Mouse (Mus musculus): ENCODE data around the gene Arhgap8.
"Not testable (repeated sequence)": the region's sequence is repeated elsewhere in the genome, so short reads cannot be mapped to it uniquely, and the experiment has no call there.

The Arhgap8 gene

DNA sequence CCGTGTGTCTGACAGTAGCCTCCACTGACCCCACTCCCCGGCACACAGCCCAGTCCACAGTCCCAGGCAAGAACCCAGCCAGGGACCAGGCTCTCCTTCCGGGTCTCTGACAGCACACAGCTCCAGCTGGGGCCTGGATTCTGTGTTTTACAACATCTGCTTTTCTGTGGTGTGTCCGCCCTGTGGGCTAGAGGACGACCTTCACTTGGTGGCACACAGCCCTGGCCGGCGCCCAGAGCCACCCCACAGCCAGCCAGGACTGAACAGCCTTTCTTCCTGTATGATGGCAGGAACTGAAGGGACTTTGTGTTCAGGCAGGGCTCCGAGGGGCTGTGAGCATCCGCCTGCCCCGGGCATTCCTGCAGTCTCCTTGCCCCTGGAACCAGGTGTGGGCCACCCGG is 22.2 kb upstream of the Arhgap8 start:
- peak; percentile 60 to 87 for DNase-seq (ENCODE audit: inconsistent age in 2 of 2, low spot score in 1 of 2)

DNA sequence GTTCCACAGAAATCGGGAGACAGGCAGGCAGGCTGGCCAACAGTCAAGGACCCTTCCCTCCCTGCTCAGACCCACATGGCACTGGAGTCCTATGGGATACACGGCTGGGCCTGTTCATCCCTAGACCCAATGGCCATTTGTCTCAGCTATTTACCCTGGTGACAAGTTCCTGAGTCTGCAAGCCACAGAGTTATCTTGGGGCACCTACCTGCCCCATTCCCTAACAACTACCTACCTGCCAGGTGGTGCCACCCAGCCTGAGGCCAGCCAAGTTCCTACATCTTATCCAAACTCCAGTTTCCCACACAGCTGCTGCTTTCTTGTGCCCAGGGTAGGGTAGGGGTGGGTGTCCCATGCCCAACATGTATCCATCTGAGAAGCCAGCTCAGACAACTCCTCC is 21.7 kb upstream of the Arhgap8 start:
- no peak for DNase-seq (ENCODE audit: inconsistent age in 2 of 2, low spot score in 1 of 2)

DNA sequence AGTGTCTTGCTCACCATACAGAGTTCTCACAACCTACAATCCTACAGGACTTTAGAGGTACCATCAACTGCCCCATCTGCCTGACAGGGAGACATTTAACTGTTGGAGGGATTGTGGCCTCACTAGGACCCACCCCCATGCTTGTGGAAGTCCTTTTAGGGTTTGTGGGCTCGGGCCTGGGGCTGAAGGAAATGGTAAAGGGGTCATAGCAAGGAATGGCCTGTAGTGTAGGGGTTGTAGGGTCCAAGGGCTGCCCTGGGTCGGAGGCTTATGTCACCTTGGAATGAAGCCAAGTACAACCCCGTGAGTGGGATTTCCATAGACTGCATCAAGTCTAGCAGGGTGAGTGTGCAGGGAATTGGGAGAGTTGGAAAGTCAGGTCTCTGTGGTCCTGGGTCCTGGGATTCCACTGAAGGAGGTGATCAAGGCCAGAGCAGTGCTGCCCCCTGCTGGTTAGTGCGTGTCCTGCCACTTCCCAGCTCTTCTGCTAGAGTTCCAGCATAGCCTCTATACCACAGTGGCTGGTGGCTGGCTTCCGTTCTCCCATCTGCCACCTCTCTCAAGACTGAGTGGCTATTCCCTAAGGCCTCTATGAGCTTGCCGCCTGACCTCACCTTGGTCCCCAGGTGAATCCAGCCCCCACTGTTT is 19.6 kb upstream of the Arhgap8 start:
- DNase-seq (ENCODE audit: inconsistent age in 2 of 2, low spot score in 1 of 2), result peak; percentile 56 to 79

DNA sequence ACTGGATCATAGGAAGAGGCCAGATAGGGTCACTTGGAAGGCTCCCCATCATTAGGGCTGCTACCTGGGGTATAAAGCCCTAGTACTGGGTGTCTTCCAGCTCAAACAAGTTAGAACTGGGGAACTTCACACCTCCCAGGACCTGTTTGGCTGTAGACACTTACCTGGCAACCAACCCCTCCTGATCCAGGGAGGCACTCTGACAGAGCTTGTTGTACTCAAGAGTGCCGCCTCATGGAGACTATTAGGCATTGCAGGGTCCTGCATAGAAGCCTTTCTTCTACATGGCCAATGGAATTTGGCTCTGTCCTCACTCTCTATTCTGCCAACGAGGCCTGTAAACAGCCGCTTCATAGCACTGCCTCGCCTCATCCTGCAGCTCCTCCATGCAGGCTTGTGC is 17.9 kb upstream of the Arhgap8 start:
- DNase-seq (ENCODE audit: inconsistent age in 2 of 2, low spot score in 1 of 2), result peak in 1 of 2 experiments; percentile 75

DNA sequence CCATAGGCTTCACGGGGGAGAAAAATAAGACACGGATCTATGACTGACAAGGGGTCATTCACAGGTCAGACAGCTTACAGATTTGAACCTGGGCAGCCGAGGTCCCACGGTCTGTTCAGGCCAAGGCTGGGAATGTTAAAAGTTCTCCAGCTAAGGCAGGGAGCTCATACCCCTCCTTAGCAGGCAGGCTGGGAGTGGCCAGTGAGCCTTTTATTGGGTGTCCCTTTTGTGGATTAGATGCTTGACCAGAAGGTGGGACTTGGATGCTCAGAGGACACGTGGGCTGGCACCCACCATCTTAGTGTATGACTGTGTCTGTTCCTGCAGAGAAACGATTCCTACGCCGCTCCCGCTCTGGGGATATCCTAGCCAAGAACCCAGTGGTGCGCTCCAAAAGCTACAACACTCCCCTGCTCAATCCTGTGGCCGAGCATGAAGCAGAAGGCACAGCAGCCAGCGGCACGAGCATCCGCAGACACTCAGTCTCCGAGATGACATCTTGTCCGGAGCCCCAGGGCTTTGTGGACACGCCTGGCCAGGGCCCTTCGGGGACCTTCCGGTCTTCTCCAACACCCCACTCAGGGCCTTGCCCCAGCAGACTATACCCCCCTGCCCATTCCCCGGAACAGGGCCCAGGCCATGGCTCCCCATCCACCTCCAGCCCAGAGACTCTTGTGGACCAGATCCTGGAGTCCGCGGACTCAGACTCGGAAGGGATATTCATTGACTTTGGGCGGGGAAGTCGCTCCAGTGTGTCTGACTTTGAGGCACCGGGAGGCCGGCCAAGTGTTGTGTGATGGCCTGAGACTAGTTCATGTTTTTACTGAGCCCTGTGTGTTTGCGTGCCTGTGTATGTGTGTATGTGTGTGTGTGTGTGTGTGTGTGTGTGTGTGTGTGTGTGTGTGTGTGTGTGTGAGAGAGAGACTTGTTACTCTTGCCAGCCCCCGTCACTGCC is 17.2 kb upstream of the Arhgap8 start:
- DNase-seq (ENCODE audit: inconsistent age in 2 of 2, low spot score in 1 of 2), result peak in 1 of 2 experiments; percentile 35

DNA sequence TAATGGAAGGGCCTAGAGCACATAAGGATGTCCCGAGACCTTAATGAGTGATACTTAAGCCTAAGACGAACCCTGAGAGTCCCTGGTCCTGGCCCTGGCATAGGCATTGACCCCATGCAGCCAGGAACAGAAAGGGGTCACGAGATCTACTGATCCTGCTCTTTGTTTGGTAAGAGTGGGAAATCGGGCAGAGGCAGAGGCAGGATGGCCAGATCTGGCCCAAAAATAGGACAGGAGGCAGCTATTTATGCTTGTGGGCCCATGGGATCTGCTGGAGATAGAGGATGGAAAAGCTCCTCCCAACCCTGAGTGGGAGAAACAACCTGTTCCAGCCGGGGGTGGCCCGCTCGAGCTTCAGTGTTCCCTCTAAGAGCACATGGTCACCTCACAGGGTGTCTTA is 15.9 kb upstream of the Arhgap8 start:
- DNase-seq (ENCODE audit: inconsistent age in 2 of 2, low spot score in 1 of 2), result no peak

DNA sequence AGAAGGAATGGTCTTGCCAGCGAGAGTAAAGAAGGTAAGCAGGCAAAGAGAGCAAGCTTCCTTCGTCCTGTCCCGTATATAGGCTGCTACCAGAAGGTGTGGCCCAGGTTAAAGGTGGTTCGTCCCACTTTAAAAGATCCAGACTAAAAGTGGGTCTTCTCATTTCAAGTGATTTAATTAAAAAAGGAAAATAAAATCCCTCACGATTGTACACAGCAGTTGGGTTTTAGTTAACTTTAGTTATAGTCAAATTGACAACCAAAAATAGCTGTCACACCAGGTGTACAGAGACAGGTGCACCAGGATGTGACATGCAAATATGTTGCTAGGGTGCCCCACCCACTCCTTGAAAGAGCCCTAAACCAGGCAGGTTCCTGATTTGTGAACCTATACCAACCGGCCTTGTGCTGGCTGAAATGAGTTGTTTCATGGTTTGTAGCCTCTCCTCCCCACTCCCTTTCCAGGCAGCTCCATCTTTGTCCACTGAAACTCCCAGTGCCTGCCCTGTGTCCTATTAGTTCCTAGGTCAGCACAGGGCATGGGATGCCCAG is 14.4 kb upstream of the Arhgap8 start:
- no peak for DNase-seq (ENCODE audit: inconsistent age in 2 of 2, low spot score in 1 of 2)

DNA sequence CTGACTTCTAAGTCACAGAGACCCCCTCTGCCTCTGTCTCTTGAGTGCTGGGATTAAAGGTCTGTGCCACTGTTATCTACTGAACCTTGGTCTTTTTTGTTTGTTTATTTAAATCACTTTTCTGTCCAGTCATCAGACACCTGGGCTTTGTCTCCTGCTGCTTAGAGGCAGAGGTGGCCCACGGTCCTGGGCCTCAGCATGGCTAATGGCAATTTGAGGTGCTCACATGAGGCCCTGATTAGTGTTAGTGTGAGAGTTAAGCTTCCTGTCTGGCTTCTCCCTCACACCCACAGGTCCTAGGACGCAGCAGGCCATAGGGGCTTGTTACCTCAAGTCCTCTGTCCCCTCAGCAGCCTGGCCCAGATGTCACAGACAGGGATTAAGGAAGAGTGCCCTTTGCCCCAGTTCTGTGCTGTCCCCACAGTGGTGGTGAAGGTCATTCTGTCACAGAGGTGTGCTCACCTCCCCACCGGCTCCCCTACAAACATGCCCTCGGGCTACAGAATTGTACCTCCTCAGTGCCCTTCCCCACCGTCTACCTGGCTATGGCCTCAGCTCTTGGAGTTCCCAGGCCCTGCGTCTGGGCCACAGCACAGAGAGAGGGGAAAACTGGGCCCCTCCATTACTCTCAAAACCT is 12.8 kb upstream of the Arhgap8 start:
- no peak for DNase-seq (ENCODE audit: inconsistent age in 2 of 2, low spot score in 1 of 2)

DNA sequence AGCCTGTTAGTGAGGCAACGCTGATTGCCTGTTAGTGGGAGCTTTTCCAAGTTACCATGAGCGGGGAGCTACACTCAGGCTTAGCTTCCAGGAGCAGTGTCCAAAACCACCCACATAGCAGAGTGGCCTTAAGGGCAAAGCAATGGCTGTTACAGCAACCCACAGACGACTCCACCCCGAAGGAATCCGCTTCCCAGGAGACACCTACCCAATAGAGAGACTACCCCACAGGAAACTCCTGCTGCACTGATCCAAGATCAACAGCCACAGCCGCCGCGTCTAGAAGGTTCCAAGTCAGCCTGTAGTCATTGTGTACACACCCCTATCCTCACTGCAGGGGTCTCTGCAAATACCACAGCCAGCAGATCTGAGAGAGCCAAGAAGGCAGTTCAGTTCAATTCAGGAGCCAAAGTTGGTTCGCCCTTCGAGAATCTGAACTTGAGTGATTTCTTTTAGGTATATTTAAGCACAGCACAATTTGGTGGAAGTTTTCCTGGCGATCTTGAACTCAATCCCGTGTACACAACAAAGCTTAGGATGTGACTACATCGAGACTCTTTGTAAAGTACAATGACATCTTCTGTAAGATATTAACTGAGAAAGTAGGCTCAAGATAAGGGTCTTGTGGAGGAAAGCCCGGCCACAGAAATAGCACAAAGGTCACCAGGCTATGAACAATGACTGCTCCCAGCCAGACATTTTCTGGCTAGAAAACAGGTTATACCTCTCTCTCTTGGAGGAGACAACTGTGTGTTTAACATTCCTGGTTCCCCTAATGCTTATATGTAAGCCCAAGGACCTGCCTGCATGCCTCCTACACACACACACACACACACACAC is 7.1 kb upstream of the Arhgap8 start:
- no peak for DNase-seq (ENCODE audit: inconsistent age in 2 of 2, low spot score in 1 of 2)

DNA sequence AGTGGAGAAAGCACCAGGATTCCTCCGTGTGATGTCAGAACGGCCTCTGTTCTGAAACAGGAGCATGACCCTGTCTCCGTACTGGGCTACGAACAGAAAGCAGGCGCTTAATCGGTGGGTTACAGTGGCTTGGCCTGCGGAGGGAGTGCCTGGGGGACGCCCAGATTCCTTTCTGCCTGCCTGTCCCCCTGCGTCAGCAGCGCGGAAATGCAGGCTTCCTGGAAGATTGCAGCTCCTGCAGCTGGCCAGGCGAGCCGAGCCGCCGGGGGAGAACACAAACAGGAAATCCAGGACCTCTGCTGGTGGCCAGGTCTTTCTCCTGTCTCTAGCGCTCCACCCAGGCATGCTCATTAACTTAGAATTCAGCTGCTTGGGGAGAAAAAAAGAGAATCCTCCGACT is 5.1 kb upstream of the Arhgap8 start:
- DNase-seq (ENCODE audit: inconsistent age in 2 of 2, low spot score in 1 of 2), result peak; percentile 81 to 89

DNA sequence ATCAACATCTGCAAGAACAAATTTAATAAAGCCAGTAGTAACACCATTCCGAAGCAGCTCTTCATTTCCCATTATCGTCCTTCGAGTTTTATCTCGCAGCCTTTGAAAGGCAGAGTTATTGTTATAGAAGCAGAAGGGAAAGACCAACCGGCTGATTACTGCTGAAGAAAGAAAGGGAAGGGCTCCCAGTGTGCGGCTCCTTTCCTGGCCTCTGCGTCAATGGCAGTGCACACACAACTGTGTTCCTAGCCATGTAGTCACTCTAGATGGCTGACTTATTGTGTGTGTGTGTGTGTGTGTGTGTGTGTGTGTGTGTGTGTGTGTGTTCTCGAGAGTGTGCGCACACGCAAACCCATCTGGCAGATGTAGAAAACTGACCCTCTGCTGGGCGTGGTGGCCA is 4.7 kb upstream of the Arhgap8 start:
- no peak for DNase-seq (ENCODE audit: inconsistent age in 2 of 2, low spot score in 1 of 2)

DNA sequence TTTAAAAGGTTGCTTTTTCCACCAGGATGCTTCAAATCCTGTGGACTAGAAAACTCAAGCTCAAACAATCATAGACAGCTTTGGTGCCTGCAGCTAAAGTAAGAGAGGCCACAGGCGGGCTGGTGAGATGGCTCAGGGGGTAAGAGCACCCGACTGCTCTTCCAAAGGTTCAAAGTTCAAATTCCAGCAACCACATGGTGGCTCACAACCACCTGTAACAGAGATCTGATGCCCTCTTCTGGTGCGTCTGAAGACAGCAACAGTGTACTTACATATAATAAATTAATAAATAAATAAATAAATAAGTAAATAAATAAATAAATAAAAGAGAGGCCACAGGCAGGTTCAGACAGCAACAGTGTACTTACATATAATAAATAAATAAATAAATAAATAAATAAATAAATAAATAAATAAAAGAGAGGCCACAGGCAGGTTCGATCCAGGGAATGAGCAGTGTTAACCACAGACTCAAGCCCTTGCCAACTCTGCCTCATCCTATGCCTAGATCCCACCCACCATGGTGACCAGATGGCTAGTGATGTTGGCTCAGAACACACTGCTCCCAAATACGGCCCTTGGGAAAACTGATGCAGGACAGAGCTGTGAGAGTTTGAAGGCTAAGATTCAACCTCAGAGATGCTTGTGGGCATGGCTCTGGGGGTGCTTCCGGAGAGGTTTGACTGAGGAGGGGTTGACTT is 2.1 kb upstream of the Arhgap8 start:
- not testable (repeated sequence) for DNase-seq (ENCODE audit: inconsistent age in 2 of 2, low spot score in 1 of 2)

DNA sequence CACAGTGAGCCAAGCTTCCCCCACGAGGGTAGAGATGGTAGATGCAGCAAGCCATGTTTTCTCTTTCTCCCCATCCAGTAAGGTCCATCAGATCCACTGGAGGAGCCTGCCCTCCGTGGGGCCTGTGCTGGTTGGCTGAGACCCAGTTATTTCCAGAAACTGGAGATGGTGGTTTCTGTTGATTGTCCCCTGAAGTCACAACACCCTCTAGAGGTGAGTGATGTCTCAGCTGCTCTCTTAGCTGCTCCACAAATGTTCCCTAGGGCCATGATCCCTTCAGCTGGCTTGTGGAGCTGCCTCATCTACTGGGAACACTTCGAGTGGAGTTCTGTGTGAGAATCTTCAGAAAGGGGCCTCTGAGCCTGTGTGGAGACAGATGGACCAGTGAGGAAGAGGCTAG is 1.1 kb upstream of the Arhgap8 start:
- DNase-seq (ENCODE audit: inconsistent age in 2 of 2, low spot score in 1 of 2), result no peak

DNA sequence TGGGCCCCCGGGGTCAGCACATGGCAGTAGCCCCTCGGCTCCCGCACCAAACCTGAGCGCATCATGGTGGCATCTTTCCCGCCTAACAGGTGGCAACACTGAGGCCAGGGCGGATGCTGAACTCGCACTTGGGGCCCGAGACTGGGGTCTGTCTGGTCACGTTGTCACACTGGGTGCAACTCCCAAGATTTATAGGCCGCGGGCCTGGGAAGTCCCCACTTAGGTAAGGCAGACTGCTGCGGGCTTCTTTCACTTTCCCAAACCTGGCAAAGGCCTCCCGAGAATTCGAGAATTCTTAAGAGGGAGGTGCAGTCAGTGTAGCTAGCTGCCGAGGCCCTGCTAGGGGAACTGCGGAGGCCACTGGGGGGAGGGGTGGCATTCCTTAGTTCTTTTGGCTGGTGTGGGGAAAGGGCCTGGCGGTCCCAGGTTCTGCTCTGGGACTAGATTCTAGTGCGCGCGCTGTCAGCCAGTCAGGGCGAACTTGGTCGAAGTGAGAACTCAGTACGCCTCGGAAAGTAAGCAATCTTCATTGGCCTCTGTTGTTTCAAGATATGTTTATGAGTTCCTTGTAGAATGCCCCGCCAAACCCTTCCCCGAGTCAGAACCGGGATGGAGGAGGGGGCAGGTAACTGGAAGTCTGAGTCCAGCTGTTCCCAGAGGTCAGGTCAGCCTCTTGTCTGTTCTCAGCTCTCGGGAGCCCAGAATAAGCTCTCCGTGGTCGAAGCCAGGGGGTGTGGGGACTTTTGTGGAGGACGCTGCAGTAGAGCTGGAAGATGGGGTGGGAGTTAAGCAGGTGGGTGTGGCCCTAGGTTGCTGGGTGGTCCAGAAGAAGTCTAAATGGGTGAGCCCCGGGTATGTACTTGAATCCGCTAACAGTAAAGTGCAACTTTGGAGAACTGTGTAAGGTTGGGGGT is 696 bp downstream of the Arhgap8 start:
- peak in 1 of 2 experiments; percentile 42 for DNase-seq (ENCODE audit: inconsistent age in 2 of 2, low spot score in 1 of 2)

DNA sequence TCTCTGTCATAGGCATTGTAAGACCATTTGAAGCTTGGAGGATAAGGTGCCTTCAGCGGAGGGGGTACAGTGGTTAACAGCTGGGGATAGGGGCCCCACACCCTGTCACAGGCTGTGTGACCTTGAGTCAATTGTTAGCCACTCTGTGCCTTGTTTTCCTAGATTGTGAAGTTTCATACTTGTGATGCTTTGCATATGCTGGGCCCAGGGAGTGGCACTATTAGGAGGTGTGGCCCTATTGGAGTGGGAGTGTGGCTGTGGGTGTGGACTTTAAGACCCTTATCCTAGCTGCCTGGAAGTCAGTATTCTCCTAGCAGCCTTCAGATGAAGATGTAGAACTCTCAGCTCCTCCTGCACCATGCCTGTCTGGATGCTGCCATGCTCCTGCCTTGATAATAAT is 3.8 kb downstream of the Arhgap8 start:
- not testable (repeated sequence) for DNase-seq (ENCODE audit: inconsistent age in 2 of 2, low spot score in 1 of 2)

DNA sequence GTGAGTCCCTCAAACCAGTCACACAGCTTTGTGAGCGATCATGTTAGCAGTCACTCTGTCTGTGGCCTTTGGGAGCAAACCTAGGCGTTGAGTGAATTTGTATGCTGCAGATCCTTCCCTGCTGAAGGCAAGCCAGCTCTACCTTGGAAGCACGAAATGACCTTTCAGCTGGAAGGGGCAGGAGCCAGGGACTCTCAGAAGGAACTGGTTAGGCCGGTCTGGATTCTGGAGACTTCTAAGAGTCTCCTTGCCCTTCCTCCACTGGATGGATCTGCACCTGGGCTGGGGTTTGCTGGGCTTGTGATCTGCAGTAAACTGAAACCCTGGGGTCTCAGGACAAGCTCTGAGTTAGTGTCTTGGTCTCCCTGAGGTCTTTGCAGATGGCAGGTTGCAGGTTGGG is 4.3 kb downstream of the Arhgap8 start:
- DNase-seq (ENCODE audit: inconsistent age in 2 of 2, low spot score in 1 of 2), result no peak

DNA sequence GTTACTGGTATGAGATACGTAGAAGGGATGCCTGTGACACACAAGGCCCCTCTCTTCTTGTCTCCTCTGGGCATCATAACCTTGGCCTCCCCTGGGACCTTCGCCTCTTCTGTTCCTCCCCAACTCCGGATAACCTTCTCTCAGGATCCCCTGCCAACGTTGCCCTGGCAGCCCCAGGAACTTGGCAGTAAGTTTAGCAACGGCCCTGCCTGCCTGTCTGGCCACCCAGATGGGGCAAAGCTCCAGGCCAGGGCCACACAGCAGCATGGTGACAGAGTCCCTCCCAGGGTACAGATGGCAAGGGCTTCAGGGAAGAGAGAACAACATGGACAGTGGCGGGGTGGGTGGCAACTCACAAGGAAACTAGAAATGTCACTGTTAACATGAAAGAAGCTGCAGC is 9.8 kb downstream of the Arhgap8 start:
- peak; percentile 39 to 71 for DNase-seq (ENCODE audit: inconsistent age in 2 of 2, low spot score in 1 of 2)

DNA sequence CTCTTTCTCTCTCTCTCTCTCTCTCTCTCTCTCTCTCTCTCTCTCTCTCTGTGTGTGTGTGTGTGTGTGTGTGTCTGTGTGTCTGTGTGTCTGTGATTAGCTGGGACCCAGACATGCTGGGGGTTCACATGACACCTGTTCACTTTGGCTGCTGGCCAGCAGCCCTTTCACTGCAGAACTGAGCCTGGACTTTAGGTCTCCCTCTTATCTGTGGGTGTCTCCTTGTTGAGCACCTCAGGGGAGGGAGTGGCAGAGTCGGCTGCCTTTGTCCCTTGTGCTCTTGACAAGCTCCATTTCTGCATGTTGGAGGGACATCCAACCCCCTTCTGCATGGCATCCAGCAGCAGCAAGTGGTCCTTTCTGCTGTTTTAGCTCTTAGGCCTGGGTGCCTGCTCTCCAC is 11.0 kb downstream of the Arhgap8 start:
- DNase-seq (ENCODE audit: inconsistent age in 2 of 2, low spot score in 1 of 2), result no peak
